Mouse (Mus musculus) heart, postnatal 0 days (tissue): ENCODE results near the gene Mcfd2.

Source experiments
- CTCF ChIP-seq: IDR thresholded peaks from 2 replicates; pipeline ENCODE4 v1.5.1; 2016; ENCODE audit warnings: antibody characterized with exemption, control low read depth, low read depth
- EP300 ChIP-seq: IDR thresholded peaks from 2 replicates; pipeline ENCODE4 v1.6.1; 2016; ENCODE audit warnings: antibody characterized with exemption, low read depth

DNA sequence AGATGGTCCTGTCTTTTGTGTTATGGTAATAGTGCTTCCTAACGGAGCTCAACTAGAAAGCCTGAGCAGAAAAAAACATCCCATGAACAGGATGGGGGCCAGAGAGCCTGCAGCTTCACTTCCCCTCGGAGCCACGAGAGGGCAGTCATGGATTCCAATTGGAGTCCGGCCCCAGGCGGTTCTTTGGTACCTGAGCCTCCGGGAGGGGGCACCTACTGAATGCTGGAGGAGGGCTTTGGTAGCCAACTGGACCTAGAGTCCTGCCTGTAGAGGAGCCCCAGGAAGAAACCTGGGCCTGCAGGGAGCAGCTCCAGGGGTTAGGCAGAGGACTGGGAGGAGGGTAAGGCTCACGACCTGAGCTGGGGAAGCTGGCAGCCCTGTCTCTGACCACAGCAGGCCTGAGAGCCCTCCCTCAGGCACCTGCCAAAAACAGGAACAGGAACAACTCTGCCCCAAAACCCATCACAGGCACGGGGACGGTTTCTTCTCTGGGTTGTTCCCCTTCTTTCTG, 49.3 kb upstream of the Mcfd2 start:
- TF ChIP-seq CTCF (peak; percentile 93), EP300 (no peak)
